Mouse (Mus musculus): Measurements from ENCODE around the gene Csf1. TPM values are rescaled to one million over a fixed set of nuclear protein-coding genes. Genes with fewer than 3 reads are reported as not detected.
A peak's percentile ranks its signal among the peaks of the same experiment; 100 is the strongest.

Csf1 gene
- polyA plus RNA-seq, 1 experiment from 2014 or later = 6.1 TPM

GRCm38 (mm10) chr3:107781304-107781703, 21.0 kb upstream of the Csf1 start:
- 95% methylated on average over 5 of the region's 5 CpGs for WGBS
- H3K9ac ChIP-seq (replicated peaks) = no peak overlapping the region
- ATAC-seq (ENCODE audit: insufficient number of reproducible peaks, insufficient read depth, low FRiP score, low TSS enrichment, low read depth) = no peak

GRCm38 (mm10) chr3:107778016-107778415, 17.7 kb upstream of the Csf1 start:
- 82% methylated on average over 6 of the region's 6 CpGs for WGBS
- H3K4me3 ChIP-seq (replicated peaks) = no peak overlapping the region
- H3K4me1 ChIP-seq (replicated peaks) = peaks cover 5% of the 10 kb centered on the region; the same call in 1 of the 2 replicates
- H3K9me3 ChIP-seq = no peaks in the 10 kb centered on the region
- H3K9ac ChIP-seq (replicated peaks) = no peak overlapping the region
- no peak for ATAC-seq (ENCODE audit: insufficient number of reproducible peaks, insufficient read depth, low FRiP score, low TSS enrichment, low read depth)
- H3K27ac ChIP-seq = no peak overlapping the region
- H3K4me2 ChIP-seq = no peak overlapping the region
- no peaks in the 10 kb centered on the region for H3K36me3 ChIP-seq
- 0 out of 2 replicates have a peak, but pooled peaks cover 3% of the 10 kb centered on the region for H3K27me3 ChIP-seq

More at GRCm38 (mm10) chr3:107781304-107781703, 21.0 kb upstream of the Csf1 start:
- Histone ChIP-seq H3K4me3 (replicated peaks) (no peak overlapping the region), H3K27me3 (no peaks in the 10 kb centered on the region), H3K4me2 (no peak overlapping the region), H3K9me3 (no peaks in the 10 kb centered on the region), H3K4me1 (replicated peaks) (peaks cover 1% of the 10 kb centered on the region; the same call in 1 of the 2 replicates), H3K36me3 (no peaks in the 10 kb centered on the region), H3K27ac (no peak overlapping the region)

GRCm38 (mm10) chr3:107776295-107776694, 16.0 kb upstream of the Csf1 start:
- H3K4me2 ChIP-seq = no peak overlapping the region
- WGBS = 27% methylated on average over 3 of the region's 3 CpGs
- 0 out of 2 replicates have a peak, but pooled peaks have one; percentile 26 for ATAC-seq (ENCODE audit: insufficient number of reproducible peaks, insufficient read depth, low FRiP score, low TSS enrichment, low read depth)

GRCm38 (mm10) chr3:107775736-107776135, 15.5 kb upstream of the Csf1 start:
- no peak for ATAC-seq (ENCODE audit: insufficient number of reproducible peaks, insufficient read depth, low FRiP score, low TSS enrichment, low read depth)
- peaks cover 5% of the 10 kb centered on the region; the same call in 1 of the 2 replicates for H3K4me1 ChIP-seq (replicated peaks)
- H3K4me3 ChIP-seq (replicated peaks) = no peak overlapping the region
- 49% methylated on average over 3 of the region's 3 CpGs for WGBS
- no peak overlapping the region for H3K27ac ChIP-seq
- H3K9me3 ChIP-seq = no peaks in the 10 kb centered on the region
- H3K36me3 ChIP-seq = no peaks in the 10 kb centered on the region
- no peak overlapping the region for H3K4me2 ChIP-seq
- H3K27me3 ChIP-seq = 0 out of 2 replicates have a peak, but pooled peaks cover 3% of the 10 kb centered on the region
- H3K9ac ChIP-seq (replicated peaks) = no peak overlapping the region

More at GRCm38 (mm10) chr3:107776295-107776694, 16.0 kb upstream of the Csf1 start:
- Histone ChIP-seq H3K9ac (replicated peaks) (no peak overlapping the region), H3K4me3 (replicated peaks) (no peak overlapping the region), H3K27ac (no peak overlapping the region), H3K4me1 (replicated peaks) (peaks cover 5% of the 10 kb centered on the region; the same call in 1 of the 2 replicates), H3K9me3 (no peaks in the 10 kb centered on the region), H3K36me3 (no peaks in the 10 kb centered on the region), H3K27me3 (0 out of 2 replicates have a peak, but pooled peaks cover 3% of the 10 kb centered on the region)

- Histone ChIP-seq H3K9me3 (no peaks in the 10 kb centered on the region), H3K4me1 (replicated peaks) (peaks cover 5% of the 10 kb centered on the region; the same call in 1 of the 2 replicates), H3K27ac (no peak overlapping the region), H3K4me3 (replicated peaks) (no peak overlapping the region), H3K9ac (replicated peaks) (no peak overlapping the region), H3K4me2 (no peak overlapping the region), H3K36me3 (no peaks in the 10 kb centered on the region), H3K27me3 (0 out of 2 replicates have a peak, but pooled peaks cover 3% of the 10 kb centered on the region)
- ATAC-seq (ENCODE audit: insufficient number of reproducible peaks, insufficient read depth, low FRiP score, low TSS enrichment, low read depth) = no peak
- 45% methylated on average over 5 of the region's 5 CpGs for WGBS
Observed at GRCm38 (mm10) chr3:107775056-107775455, 14.8 kb upstream of the Csf1 start.

GRCm38 (mm10) chr3:107772860-107773259, 12.6 kb upstream of the Csf1 start:
- Histone ChIP-seq H3K9me3 (no peaks in the 10 kb centered on the region), H3K27me3 (peaks cover 3% of the 10 kb centered on the region; the same call in 1 of the 2 replicates), H3K4me3 (replicated peaks) (no peak overlapping the region), H3K27ac (no peak overlapping the region), H3K9ac (replicated peaks) (no peak overlapping the region), H3K4me1 (replicated peaks) (peaks cover 5% of the 10 kb centered on the region; the same call in 1 of the 2 replicates), H3K36me3 (no peaks in the 10 kb centered on the region), H3K4me2 (no peak overlapping the region)
- 74% methylated on average over 5 of the region's 5 CpGs for WGBS
- no peak for ATAC-seq (ENCODE audit: insufficient number of reproducible peaks, insufficient read depth, low FRiP score, low TSS enrichment, low read depth)

- no peak for ATAC-seq (ENCODE audit: insufficient number of reproducible peaks, insufficient read depth, low FRiP score, low TSS enrichment, low read depth)
- H3K9ac ChIP-seq (replicated peaks) = no peak overlapping the region
- H3K4me2 ChIP-seq = no peak overlapping the region
- H3K4me1 ChIP-seq (replicated peaks) = no peaks in the 10 kb centered on the region
- no peaks in the 10 kb centered on the region for H3K36me3 ChIP-seq
- H3K27me3 ChIP-seq = peaks cover 2% of the 10 kb centered on the region; the same call in 1 of the 2 replicates
- WGBS = 71% methylated on average over 2 of the region's 2 CpGs
- H3K27ac ChIP-seq = no peak overlapping the region
- H3K9me3 ChIP-seq = no peaks in the 10 kb centered on the region
- H3K4me3 ChIP-seq (replicated peaks) = no peak overlapping the region
Observed at GRCm38 (mm10) chr3:107769692-107770091, 9.4 kb upstream of the Csf1 start.

GRCm38 (mm10) chr3:107768104-107768989, 8.1 kb upstream of the Csf1 start:
- Histone ChIP-seq H3K9ac (replicated peaks) (no peak overlapping the region), H3K4me3 (replicated peaks) (no peak overlapping the region), H3K27me3 (peaks cover 2% of the 10 kb centered on the region; the same call in 1 of the 2 replicates), H3K4me2 (no peak overlapping the region), H3K4me1 (replicated peaks) (no peaks in the 10 kb centered on the region), H3K36me3 (no peaks in the 10 kb centered on the region), H3K9me3 (no peaks in the 10 kb centered on the region), H3K27ac (no peak overlapping the region)
- 39% methylated on average over 8 of the region's 8 CpGs for WGBS
- ATAC-seq (ENCODE audit: insufficient number of reproducible peaks, insufficient read depth, low FRiP score, low TSS enrichment, low read depth) = no peak

- H3K9me3 ChIP-seq = no peaks in the 10 kb centered on the region
- peaks cover 5% of the 10 kb centered on the region; the same call in 1 of the 2 replicates for H3K27me3 ChIP-seq
- no peak overlapping the region for H3K4me2 ChIP-seq
- H3K4me1 ChIP-seq (replicated peaks) = no peaks in the 10 kb centered on the region
- no peaks in the 10 kb centered on the region for H3K36me3 ChIP-seq
- no peak overlapping the region for H3K27ac ChIP-seq
- no peak overlapping the region for H3K9ac ChIP-seq (replicated peaks)
- ATAC-seq (ENCODE audit: insufficient number of reproducible peaks, insufficient read depth, low FRiP score, low TSS enrichment, low read depth) = no peak
- no peak overlapping the region for H3K4me3 ChIP-seq (replicated peaks)
- 80% methylated on average over 2 of the region's 2 CpGs for whole genome bisulfite sequencing
Observed at GRCm38 (mm10) chr3:107766804-107767203, 6.5 kb upstream of the Csf1 start.

- 75% methylated on average over 2 of the region's 2 CpGs for WGBS
- no peaks in the 10 kb centered on the region for H3K4me1 ChIP-seq (replicated peaks)
- no peaks in the 10 kb centered on the region for H3K9me3 ChIP-seq
- H3K4me2 ChIP-seq = no peak overlapping the region
- no peak for ATAC-seq (ENCODE audit: insufficient number of reproducible peaks, insufficient read depth, low FRiP score, low TSS enrichment, low read depth)
- no peak overlapping the region for H3K4me3 ChIP-seq (replicated peaks)
- no peak overlapping the region for H3K27ac ChIP-seq
- H3K27me3 ChIP-seq = peaks cover 5% of the 10 kb centered on the region; the same call in 1 of the 2 replicates
- H3K9ac ChIP-seq (replicated peaks) = no peak overlapping the region
- H3K36me3 ChIP-seq = no peaks in the 10 kb centered on the region
Observed at GRCm38 (mm10) chr3:107765979-107766378, 5.7 kb upstream of the Csf1 start.

- Histone ChIP-seq H3K9ac (replicated peaks) (no peak overlapping the region), H3K27ac (no peak overlapping the region), H3K9me3 (no peaks in the 10 kb centered on the region), H3K36me3 (no peaks in the 10 kb centered on the region), H3K4me3 (replicated peaks) (no peak overlapping the region), H3K4me1 (replicated peaks) (peaks cover 16% of the 10 kb centered on the region), H3K27me3 (peaks cover 5% of the 10 kb centered on the region; the same call in 1 of the 2 replicates), H3K4me2 (no peak overlapping the region)
- ATAC-seq (ENCODE audit: insufficient number of reproducible peaks, insufficient read depth, low FRiP score, low TSS enrichment, low read depth) = no peak
- 82% methylated on average over 4 of the region's 4 CpGs for WGBS
Observed at GRCm38 (mm10) chr3:107763552-107763951, 3.3 kb upstream of the Csf1 start.

All from limb, embryonic 12.5 days (tissue).